Mouse (Mus musculus) ES-Bruce4 (cell line): ENCODE measurements around the gene Brd4. TPM values are rescaled to one million over a fixed set of nuclear protein-coding genes. Genes with fewer than 3 reads are reported as not detected.

Source experiments
- H3K27ac ChIP-seq: 2 replicates; pipeline ENCODE4 v1.5.1; 2012; ENCODE audit warnings: low read length, inconsistent platforms; ENCODE audit not compliant: insufficient read depth
- H3K27me3 ChIP-seq: 2 replicates; pipeline ENCODE4 v1.6.1; 2012; ENCODE audit warnings: mild to moderate bottlenecking, low read length, inconsistent platforms; ENCODE audit not compliant: control insufficient read depth, poor library complexity, insufficient read depth, severe bottlenecking
- H3K36me3 ChIP-seq: 2 replicates; pipeline ENCODE4 v1.6.1; 2012; ENCODE audit warnings: inconsistent platforms, mild to moderate bottlenecking, low read length, moderate library complexity; ENCODE audit not compliant: control insufficient read depth, poor library complexity, insufficient read depth, severe bottlenecking
- H3K4me1 ChIP-seq: one replicate; pipeline ENCODE4 v1.8.1; 2011; ENCODE audit warnings: low read length; ENCODE audit not compliant: control insufficient read depth, insufficient read depth
- H3K4me3 ChIP-seq: 2 replicates; pipeline ENCODE4 v1.5.1; 2011; ENCODE audit warnings: low read depth, mild to moderate bottlenecking, low read length
- H3K9ac ChIP-seq: 2 replicates; pipeline ENCODE4 v1.6.1; 2012; ENCODE audit warnings: low read depth, mild to moderate bottlenecking, inconsistent platforms; ENCODE audit not compliant: poor library complexity, severe bottlenecking
- H3K9me3 ChIP-seq: replicated peaks from 2 replicates; pipeline ENCODE4 v1.6.1; 2012; ENCODE audit warnings: mild to moderate bottlenecking, low read length, inconsistent platforms; ENCODE audit not compliant: control insufficient read depth, poor library complexity, insufficient read depth, severe bottlenecking
- CTCF ChIP-seq: IDR thresholded peaks from one replicate; pipeline ENCODE4 v1.8.1; 2011; ENCODE audit warnings: low read depth, low read length
- EP300 ChIP-seq: IDR thresholded peaks from 2 replicates; pipeline ENCODE4 v1.6.1; 2011; ENCODE audit warnings: low read depth, low read length; ENCODE audit not compliant: insufficient read depth
- POLR2A ChIP-seq: IDR thresholded peaks from one replicate; pipeline ENCODE4 v1.8.1; 2011; ENCODE audit warnings: low read length; ENCODE audit not compliant: insufficient read depth
- polyA plus RNA-seq: library from polyadenylated mRNA; stranded (reverse); fragments of >200 nt; gene quantifications from 2 replicates; pipeline ENCODE4 v1.2.4, GENCODE M21; 2011; ENCODE audit warnings: low read depth; ENCODE audit not compliant: missing spikeins, insufficient read depth, insufficient read length

The Brd4 gene
- polyA plus RNA-seq, 1 experiment: 191 TPM

DNA sequence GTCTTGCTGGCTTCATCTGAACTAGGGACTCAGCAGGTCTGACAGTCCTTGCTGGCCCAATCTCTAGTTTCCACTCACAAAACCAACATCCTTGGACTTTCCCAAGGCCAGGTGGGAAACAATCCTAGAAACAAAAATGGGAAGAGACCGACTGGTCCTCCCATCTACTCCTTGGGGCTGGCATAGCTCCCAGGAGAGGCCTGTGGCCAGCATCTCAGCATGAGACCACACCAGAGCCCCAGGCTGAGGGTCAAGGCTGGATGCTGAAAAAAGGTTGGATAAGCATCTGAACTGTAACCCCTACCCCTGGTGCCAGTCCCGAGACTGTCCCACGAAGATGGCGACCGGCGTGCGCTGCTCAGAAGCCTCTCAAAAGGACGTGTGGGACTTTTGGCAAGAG is 28.3 kb upstream of the Brd4 start:
- H3K27ac ChIP-seq: no peak overlapping the region
- TF ChIP-seq POLR2A (no peak), CTCF (no peak), EP300 (no peak)
- H3K9me3 ChIP-seq: no peaks in the 10 kb centered on the region
- H3K4me3 ChIP-seq: no peak overlapping the region
- H3K27me3 ChIP-seq: no peaks in the 10 kb centered on the region
- H3K36me3 ChIP-seq: peaks cover 98% of the 10 kb centered on the region
- no peaks in the 10 kb centered on the region for H3K4me1 ChIP-seq
- H3K9ac ChIP-seq: no peak overlapping the region

- TF ChIP-seq EP300 (no peak), POLR2A (no peak), CTCF (no peak)
- Histone ChIP-seq H3K36me3 (peaks cover 98% of the 10 kb centered on the region), H3K4me1 (no peaks in the 10 kb centered on the region), H3K9ac (no peak overlapping the region), H3K27me3 (no peaks in the 10 kb centered on the region), H3K4me3 (no peak overlapping the region), H3K9me3 (no peaks in the 10 kb centered on the region), H3K27ac (no peak overlapping the region)
Measured at GRCm38 (mm10) chr17:32307963-32308362, 23.4 kb upstream of the Brd4 start.

DNA sequence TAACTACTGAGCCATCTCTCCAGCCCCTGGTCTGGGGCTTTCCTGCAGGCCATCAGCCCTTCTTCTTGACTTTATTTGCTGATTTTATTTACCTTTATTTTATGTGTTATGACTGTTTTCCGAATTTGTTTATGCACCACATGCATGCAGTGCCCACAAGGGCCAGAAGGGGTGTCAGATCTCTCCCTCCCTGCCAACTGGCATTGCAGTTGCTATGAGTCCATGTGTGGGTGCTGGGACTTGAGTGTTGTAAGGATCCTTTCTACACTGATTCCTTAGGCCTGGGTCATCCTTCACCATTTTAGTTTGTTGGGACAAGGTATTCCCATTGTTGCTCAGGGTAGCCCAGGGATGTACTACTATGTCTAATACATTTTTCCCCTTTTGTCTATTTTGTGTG is 13.6 kb upstream of the Brd4 start:
- Histone ChIP-seq H3K4me3 (no peak overlapping the region), H3K9ac (no peak overlapping the region), H3K36me3 (no peaks in the 10 kb centered on the region; the same call in 1 of the 2 replicates), H3K27ac (no peak overlapping the region), H3K9me3 (no peaks in the 10 kb centered on the region), H3K27me3 (no peaks in the 10 kb centered on the region), H3K4me1 (peaks cover 2% of the 10 kb centered on the region)
- TF ChIP-seq POLR2A (no peak), EP300 (no peak), CTCF (peak; percentile 3)

- no peak for TF ChIP-seq EP300
- Histone ChIP-seq H3K27me3 (no peaks in the 10 kb centered on the region), H3K9ac (0 out of 2 replicates have a peak overlapping the region, but pooled peaks have one; percentile 4), H3K27ac (peak overlapping the region; percentile 92), H3K4me1 (peaks cover 2% of the 10 kb centered on the region), H3K36me3 (no peaks in the 10 kb centered on the region), H3K9me3 (no peaks in the 10 kb centered on the region), H3K4me3 (no peak overlapping the region)
Measured at GRCm38 (mm10) chr17:32295901-32296300, 11.4 kb upstream of the Brd4 start.

DNA sequence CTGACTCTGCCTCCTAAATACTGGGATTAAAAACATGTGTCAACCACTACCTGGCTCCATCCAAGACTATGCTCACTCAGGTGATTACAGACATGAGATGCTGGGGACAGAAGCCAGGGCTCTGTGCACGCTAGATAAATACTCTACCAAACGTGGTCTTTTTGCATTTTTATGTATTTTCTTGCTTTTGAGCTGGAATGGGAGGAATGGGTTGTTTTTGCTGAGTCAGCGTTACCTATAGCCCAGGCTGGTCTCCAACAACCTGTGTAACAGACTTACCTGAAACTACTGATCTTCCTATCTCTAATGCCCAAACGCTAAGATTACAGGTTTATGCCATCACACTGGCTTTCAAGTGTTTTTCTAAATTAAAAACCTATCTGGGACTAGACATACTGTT is 10.6 kb upstream of the Brd4 start:
- H3K27ac ChIP-seq: no peak overlapping the region
- no peaks in the 10 kb centered on the region for H3K9me3 ChIP-seq
- H3K4me3 ChIP-seq: no peak overlapping the region
- no peak overlapping the region for H3K9ac ChIP-seq
- no peaks in the 10 kb centered on the region for H3K27me3 ChIP-seq
- peaks cover 2% of the 10 kb centered on the region for H3K4me1 ChIP-seq
- H3K36me3 ChIP-seq: no peaks in the 10 kb centered on the region
- TF ChIP-seq POLR2A (no peak), EP300 (no peak), CTCF (no peak)

DNA sequence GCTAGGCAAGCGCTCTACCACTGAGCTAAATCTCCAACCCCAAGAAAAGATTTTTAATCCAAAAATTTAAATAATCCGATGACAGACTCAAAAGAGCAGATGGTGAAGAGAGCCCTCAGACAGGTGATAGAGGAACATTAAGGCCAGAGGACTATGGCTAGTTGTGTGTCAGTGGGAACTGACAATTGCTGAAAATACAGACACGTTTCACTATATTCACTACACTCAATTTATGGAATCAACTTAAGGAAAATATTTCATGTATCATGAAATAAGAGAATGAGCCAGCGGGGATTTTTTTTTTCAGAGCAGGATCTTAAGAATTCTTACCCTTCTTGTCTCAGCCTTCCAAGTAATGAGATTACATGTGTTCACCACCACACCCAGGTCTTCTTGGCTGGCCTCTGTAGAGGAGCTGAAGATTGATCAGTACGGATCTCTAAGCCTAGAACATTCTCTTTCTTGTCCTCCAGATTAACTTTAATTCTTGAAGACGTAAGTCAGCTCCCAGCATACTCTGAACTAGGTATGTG is 682 bp upstream of the Brd4 start:
- Histone ChIP-seq H3K4me3 (peak overlapping the region; percentile 98), H3K27ac (peak overlapping the region; percentile 74), H3K4me1 (no peaks in the 10 kb centered on the region), H3K27me3 (no peaks in the 10 kb centered on the region), H3K36me3 (no peaks in the 10 kb centered on the region), H3K9ac (peak overlapping the region; percentile 98), H3K9me3 (no peaks in the 10 kb centered on the region)
- no peak for TF ChIP-seq CTCF
- no peak for TF ChIP-seq POLR2A
